Mouse (Mus musculus): ENCODE measurements around the gene Clip3. TPM values are rescaled to one million over a fixed set of nuclear protein-coding genes. Genes with fewer than 3 reads are reported as not detected.

Clip3 gene
- 1.7 TPM for polyA plus RNA-seq (2014; fragmentation: Illumina TruSeq; extraction: RNeasy Lipid Tissue Mini Kit (QIAGEN cat#74804); ENCODE audit: low read depth, low replicate concordance)

DNA sequence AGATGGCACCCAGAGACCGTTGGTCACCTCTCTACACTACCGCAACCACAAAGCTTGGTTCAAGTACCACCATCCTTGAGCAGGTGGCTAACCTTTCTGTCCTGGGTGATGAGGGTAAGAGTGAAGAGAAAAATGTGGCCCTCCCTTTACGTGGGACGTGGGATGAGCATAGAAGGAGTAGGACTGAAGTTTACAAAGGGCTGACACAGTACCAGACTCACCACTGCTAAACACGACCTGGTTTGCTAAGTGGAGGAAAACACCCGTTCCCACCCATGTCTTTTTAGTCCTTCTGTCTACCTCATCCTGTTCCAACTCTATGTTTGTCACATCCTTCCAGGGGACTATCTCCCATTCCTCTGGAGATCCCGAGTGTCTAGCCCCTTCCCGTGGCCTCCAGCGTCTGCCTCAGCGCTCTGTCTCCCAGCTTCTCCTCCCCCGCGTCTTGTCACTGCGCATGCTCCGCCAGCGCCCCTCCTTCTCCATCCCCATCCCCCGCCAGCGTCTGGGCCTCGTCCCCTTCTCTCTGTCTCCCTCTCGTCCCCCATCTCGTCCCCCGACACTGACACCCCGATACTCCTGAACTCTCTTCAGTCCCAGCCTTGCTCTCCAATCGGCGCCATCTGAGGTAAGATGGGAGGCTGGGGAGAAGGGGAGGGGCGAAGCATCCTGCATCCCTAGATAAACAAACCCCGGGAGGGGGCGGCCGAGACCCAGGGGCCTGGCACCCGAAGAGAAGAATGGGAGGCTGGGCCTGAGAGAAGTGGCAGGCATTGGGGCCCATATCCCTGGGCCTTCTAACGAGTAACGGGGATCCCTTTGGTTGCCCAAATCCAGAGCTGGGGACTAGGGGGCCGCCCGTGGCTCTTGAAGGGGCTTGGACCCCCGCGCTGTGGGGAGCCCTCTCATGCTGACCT is at the start of gene Clip3:
Clip3 (plus strand) TSS at position 514 of the 917 bp plus-strand sequence.

GRCm38 (mm10) chr7:30279951-30280669 is 11.4 kb upstream of the Clip3 start, which contains the start of the genes Thap8 and Wdr62:
Gene Thap8 (plus strand): TSS chr7:30280094.
Gene Wdr62 (minus strand): TSS chr7:30280419.

DNA sequence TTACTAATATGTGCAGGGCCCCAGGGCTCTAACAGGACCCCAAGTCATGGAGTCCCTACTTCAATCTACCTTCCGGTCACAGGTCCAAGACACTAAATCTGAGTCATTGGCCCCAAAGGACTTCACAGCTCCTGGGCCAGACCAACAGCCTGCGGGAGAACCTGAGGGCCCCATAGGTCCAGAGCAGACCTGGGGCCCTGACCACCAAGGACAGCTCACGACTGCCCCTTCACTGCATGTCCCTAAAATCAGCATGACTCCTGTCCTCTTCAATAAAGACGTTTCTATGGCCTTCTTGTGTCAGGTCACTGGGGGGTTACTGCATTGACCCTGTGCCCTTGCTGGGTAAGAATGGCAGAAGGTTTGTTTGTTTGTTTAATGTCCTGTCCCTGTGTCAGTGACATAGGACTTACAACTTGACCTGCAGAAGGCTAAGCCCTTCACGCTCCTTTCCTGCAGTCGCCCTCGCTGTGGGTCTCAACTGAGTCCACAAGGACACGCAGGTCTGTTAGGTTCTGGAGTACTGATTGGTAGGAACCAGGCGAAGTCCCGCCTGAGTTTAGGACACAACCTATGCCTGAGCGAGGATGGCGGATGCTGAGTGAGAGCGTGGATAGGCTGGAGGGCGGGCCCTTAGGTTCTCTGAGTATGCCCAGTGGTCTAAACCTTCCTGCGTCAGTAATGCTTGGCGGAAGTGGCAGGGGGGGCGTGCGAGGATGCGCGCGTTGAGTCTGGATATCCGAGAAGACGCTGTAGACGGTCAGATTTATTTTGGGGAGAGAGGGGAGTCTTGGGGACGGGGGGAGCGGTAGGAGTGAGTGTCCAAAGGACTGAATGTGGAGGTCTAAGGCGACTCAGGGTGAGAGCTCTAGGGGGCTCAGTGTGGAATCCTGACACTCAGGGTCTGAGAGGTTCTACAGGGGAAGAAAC is 16.8 kb downstream of the Clip3 start, which contains the start of gene Alkbh6:
Alkbh6 (plus strand) TSS at position 642 of the 930 bp plus-strand sequence.

DNA sequence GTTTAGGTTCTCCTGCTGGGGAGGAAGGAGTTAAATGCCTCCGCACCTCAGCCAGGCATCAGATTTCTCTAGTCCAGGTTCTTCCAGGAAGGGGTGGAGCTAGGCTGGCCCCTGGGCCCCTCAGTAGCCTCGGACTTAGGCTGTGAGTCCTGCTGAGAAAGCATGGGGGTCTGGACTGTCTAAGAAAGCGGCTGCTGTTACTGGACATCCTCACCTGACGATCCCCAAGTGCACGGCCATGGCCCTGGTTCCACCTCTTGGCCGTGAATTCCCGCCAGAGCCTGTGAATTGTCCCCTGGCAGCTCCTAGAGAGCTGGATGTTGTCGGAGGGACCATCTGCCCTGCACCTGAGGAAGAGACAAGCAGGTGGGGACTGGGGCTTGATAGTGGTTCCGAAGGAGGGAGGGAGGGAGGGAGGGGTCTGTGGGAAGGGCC is 23.2 kb downstream of the Clip3 start, which contains the start of gene Syne4:
Syne4 (plus strand) TSS at position 87 of the 435 bp plus-strand sequence.

DNA sequence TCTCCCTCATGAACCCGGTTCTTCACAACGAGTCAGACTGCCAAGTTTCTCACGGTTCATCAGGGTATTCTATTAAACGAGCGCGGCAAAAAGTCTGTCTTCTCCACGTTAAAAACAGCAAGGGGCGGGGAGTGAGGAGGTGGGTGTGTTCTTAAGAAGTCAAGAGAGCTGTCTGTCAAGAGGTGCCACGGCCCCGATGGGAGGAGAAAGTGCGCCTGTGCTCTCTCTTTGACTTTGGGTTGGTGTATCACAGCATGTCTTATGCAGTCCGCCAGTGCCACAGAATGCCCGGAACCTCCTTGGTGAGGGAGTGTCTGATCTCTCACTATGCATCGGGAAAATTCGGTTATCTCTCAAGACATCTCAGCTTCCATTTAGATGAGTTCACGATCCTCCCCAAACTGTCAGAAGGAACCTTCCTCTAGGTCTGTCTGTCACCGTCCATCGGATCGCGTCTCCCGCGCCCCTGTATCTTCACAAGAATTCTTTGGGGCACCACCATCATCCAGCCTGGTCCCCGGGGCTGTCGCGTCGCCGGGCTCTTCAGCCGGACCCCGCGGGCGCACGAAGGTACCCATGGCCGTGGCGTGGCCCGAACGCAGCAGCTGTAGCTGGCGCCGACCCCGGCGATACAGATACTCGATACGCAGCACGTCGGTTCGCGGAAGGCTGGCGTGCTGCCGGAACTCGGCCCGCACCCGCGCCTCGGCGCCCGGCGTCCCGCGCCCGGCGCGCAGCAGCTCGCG is 30.2 kb downstream of the Clip3 start, which contains the start of gene E130208F15Rik:
E130208F15Rik (plus strand) TSS at position 202 of the 746 bp plus-strand sequence.

GRCm38 (mm10) chr7:30323795-30324194 is 32.3 kb downstream of the Clip3 start, which contains the start of gene Sdhaf1:
Gene Sdhaf1 (minus strand): TSS chr7:30323895.

Other genes starting within 250 kb of the Clip3 start
- gene Zfp14, start 240.3 kb upstream of the Clip3 start, polyA plus RNA-seq (2014; fragmentation: Illumina TruSeq; extraction: RNeasy Lipid Tissue Mini Kit (QIAGEN cat#74804); ENCODE audit: low read depth, low replicate concordance): 3.1 TPM
- 2.0 TPM for gene Zfp82, start 218.8 kb upstream of the Clip3 start, polyA plus RNA-seq (2014; fragmentation: Illumina TruSeq; extraction: RNeasy Lipid Tissue Mini Kit (QIAGEN cat#74804); ENCODE audit: low read depth, low replicate concordance)
- not detected for gene Gm26920, start 201.3 kb upstream of the Clip3 start, polyA plus RNA-seq (2014; fragmentation: Illumina TruSeq; extraction: RNeasy Lipid Tissue Mini Kit (QIAGEN cat#74804); ENCODE audit: low read depth, low replicate concordance)
- 1.9 TPM for gene Zfp566, start 201.2 kb upstream of the Clip3 start, polyA plus RNA-seq (2014; fragmentation: Illumina TruSeq; extraction: RNeasy Lipid Tissue Mini Kit (QIAGEN cat#74804); ENCODE audit: low read depth, low replicate concordance)
- 97.5 TPM for gene Zfp260, start 197.0 kb upstream of the Clip3 start, polyA plus RNA-seq (2014; fragmentation: Illumina TruSeq; extraction: RNeasy Lipid Tissue Mini Kit (QIAGEN cat#74804); ENCODE audit: low read depth, low replicate concordance)
- gene Zfp382, start 169.8 kb upstream of the Clip3 start, polyA plus RNA-seq (2014; fragmentation: Illumina TruSeq; extraction: RNeasy Lipid Tissue Mini Kit (QIAGEN cat#74804); ENCODE audit: low read depth, low replicate concordance): 0.93 TPM
- 32.4 TPM for gene Zfp146, start 122.0 kb upstream of the Clip3 start, polyA plus RNA-seq (2014; fragmentation: Illumina TruSeq; extraction: RNeasy Lipid Tissue Mini Kit (QIAGEN cat#74804); ENCODE audit: low read depth, low replicate concordance)
- not detected for gene Cox7a1, start 107.6 kb upstream of the Clip3 start, polyA plus RNA-seq (2014; fragmentation: Illumina TruSeq; extraction: RNeasy Lipid Tissue Mini Kit (QIAGEN cat#74804); ENCODE audit: low read depth, low replicate concordance)
- 58.2 TPM for gene Capns1, start 92.9 kb upstream of the Clip3 start, polyA plus RNA-seq (2014; fragmentation: Illumina TruSeq; extraction: RNeasy Lipid Tissue Mini Kit (QIAGEN cat#74804); ENCODE audit: low read depth, low replicate concordance)
- gene Polr2i, start 59.8 kb upstream of the Clip3 start, polyA plus RNA-seq (2014; fragmentation: Illumina TruSeq; extraction: RNeasy Lipid Tissue Mini Kit (QIAGEN cat#74804); ENCODE audit: low read depth, low replicate concordance): not detected
- gene Tbcb, start 59.5 kb upstream of the Clip3 start, polyA plus RNA-seq (2014; fragmentation: Illumina TruSeq; extraction: RNeasy Lipid Tissue Mini Kit (QIAGEN cat#74804); ENCODE audit: low read depth, low replicate concordance): 7.6 TPM
- not detected for gene Ovol3, start 56.0 kb upstream of the Clip3 start, polyA plus RNA-seq (2014; fragmentation: Illumina TruSeq; extraction: RNeasy Lipid Tissue Mini Kit (QIAGEN cat#74804); ENCODE audit: low read depth, low replicate concordance)
- gene Thap8, start 11.6 kb upstream of the Clip3 start, polyA plus RNA-seq (2014; fragmentation: Illumina TruSeq; extraction: RNeasy Lipid Tissue Mini Kit (QIAGEN cat#74804); ENCODE audit: low read depth, low replicate concordance): not detected
- gene Wdr62, start 11.3 kb upstream of the Clip3 start, polyA plus RNA-seq (2014; fragmentation: Illumina TruSeq; extraction: RNeasy Lipid Tissue Mini Kit (QIAGEN cat#74804); ENCODE audit: low read depth, low replicate concordance): not detected
- gene Alkbh6, start 17.0 kb downstream of the Clip3 start, polyA plus RNA-seq (2014; fragmentation: Illumina TruSeq; extraction: RNeasy Lipid Tissue Mini Kit (QIAGEN cat#74804); ENCODE audit: low read depth, low replicate concordance): 4.7 TPM
- gene Syne4, start 23.1 kb downstream of the Clip3 start, polyA plus RNA-seq (2014; fragmentation: Illumina TruSeq; extraction: RNeasy Lipid Tissue Mini Kit (QIAGEN cat#74804); ENCODE audit: low read depth, low replicate concordance): 5.0 TPM
- gene E130208F15Rik, start 30.0 kb downstream of the Clip3 start, polyA plus RNA-seq (2014; fragmentation: Illumina TruSeq; extraction: RNeasy Lipid Tissue Mini Kit (QIAGEN cat#74804); ENCODE audit: low read depth, low replicate concordance): 1.4 TPM
- 5.7 TPM for gene Sdhaf1, start 32.2 kb downstream of the Clip3 start, polyA plus RNA-seq (2014; fragmentation: Illumina TruSeq; extraction: RNeasy Lipid Tissue Mini Kit (QIAGEN cat#74804); ENCODE audit: low read depth, low replicate concordance)
- 0.69 TPM for gene Lrfn3, start 71.0 kb downstream of the Clip3 start, polyA plus RNA-seq (2014; fragmentation: Illumina TruSeq; extraction: RNeasy Lipid Tissue Mini Kit (QIAGEN cat#74804); ENCODE audit: low read depth, low replicate concordance)
- 0.97 TPM for gene Tyrobp, start 122.0 kb downstream of the Clip3 start, polyA plus RNA-seq (2014; fragmentation: Illumina TruSeq; extraction: RNeasy Lipid Tissue Mini Kit (QIAGEN cat#74804); ENCODE audit: low read depth, low replicate concordance)
- gene Hcst, start 128.1 kb downstream of the Clip3 start, polyA plus RNA-seq (2014; fragmentation: Illumina TruSeq; extraction: RNeasy Lipid Tissue Mini Kit (QIAGEN cat#74804); ENCODE audit: low read depth, low replicate concordance): not detected
- gene Nfkbid, start 130.0 kb downstream of the Clip3 start, polyA plus RNA-seq (2014; fragmentation: Illumina TruSeq; extraction: RNeasy Lipid Tissue Mini Kit (QIAGEN cat#74804); ENCODE audit: low read depth, low replicate concordance): not detected
- gene Aplp1, start 153.8 kb downstream of the Clip3 start, polyA plus RNA-seq (2014; fragmentation: Illumina TruSeq; extraction: RNeasy Lipid Tissue Mini Kit (QIAGEN cat#74804); ENCODE audit: low read depth, low replicate concordance): 1.6 TPM
- gene Kirrel2, start 166.0 kb downstream of the Clip3 start, polyA plus RNA-seq (2014; fragmentation: Illumina TruSeq; extraction: RNeasy Lipid Tissue Mini Kit (QIAGEN cat#74804); ENCODE audit: low read depth, low replicate concordance): not detected
- gene Nphs1, start 166.6 kb downstream of the Clip3 start, polyA plus RNA-seq (2014; fragmentation: Illumina TruSeq; extraction: RNeasy Lipid Tissue Mini Kit (QIAGEN cat#74804); ENCODE audit: low read depth, low replicate concordance): 3.5 TPM
- gene Prodh2, start 201.9 kb downstream of the Clip3 start, polyA plus RNA-seq (2014; fragmentation: Illumina TruSeq; extraction: RNeasy Lipid Tissue Mini Kit (QIAGEN cat#74804); ENCODE audit: low read depth, low replicate concordance): 2.5 TPM
- 0.12 TPM for gene Arhgap33, start 243.3 kb downstream of the Clip3 start, polyA plus RNA-seq (2014; fragmentation: Illumina TruSeq; extraction: RNeasy Lipid Tissue Mini Kit (QIAGEN cat#74804); ENCODE audit: low read depth, low replicate concordance)